Comparison of ENCODE assay signal across 22 mouse cellular contexts in genomic region chr10:118602922-118603321, GRCm38 (mm10).
DNase-seq lines count a peak whose midpoint lies in the region; ATAC-seq and TF ChIP-seq lines count a peak whose summit lies in the region.
"Had no signal": no experiment of that assay in that cellular context is flagged by ENCODE, and none has a peak within 500 bp of the region (broad histone marks: within the 10 kb centered on the region; RNA-seq: fewer than 3 reads in every experiment).

No protein-coding gene starts in this region.

- H3K36me3 ChIP-seq in liver, embryonic 11.5 days (ENCODE audit: control insufficient read depth, insufficient read depth, low read length), result no peaks in the 10 kb centered on the region
- H3K36me3 ChIP-seq in liver, embryonic 15.5 days (replicated peaks), result no peaks in the 10 kb centered on the region
- H3K36me3 ChIP-seq in forebrain, postnatal 0 days (ENCODE audit: insufficient read depth), result no peaks in the 10 kb centered on the region
- H3K36me3 ChIP-seq: embryonic facial prominence, embryonic 15.5 days; forebrain, embryonic 10.5 days; heart, embryonic 12.5 days; hindbrain, embryonic 15.5 days had no signal

- H3K4me3 ChIP-seq in liver, embryonic 11.5 days (ENCODE audit: low read depth, low read length), result no peak overlapping the region
- H3K4me3 ChIP-seq in liver, embryonic 15.5 days (replicated peaks), result no peak overlapping the region
- no peak overlapping the region for H3K4me3 ChIP-seq in forebrain, postnatal 0 days (ENCODE audit: low read depth, low read length)
- H3K4me3 ChIP-seq: embryonic facial prominence, embryonic 15.5 days; erythroblast, embryonic 14.5 days; forebrain, embryonic 10.5 days; heart, embryonic 12.5 days; hindbrain, embryonic 15.5 days had no signal

- no peak overlapping the region for H3K9ac ChIP-seq in liver, embryonic 11.5 days (ENCODE audit: low read depth, low read length)
- H3K9ac ChIP-seq in liver, embryonic 15.5 days, result no peak overlapping the region
- no peak overlapping the region for H3K9ac ChIP-seq in forebrain, postnatal 0 days
- H3K9ac ChIP-seq: embryonic facial prominence, embryonic 15.5 days; heart, embryonic 12.5 days; hindbrain, embryonic 15.5 days had no signal

- H3K27me3 ChIP-seq in liver, embryonic 11.5 days (replicated peaks; ENCODE audit: control insufficient read depth, insufficient read depth, low read length), result no peaks in the 10 kb centered on the region
- no peaks in the 10 kb centered on the region for H3K27me3 ChIP-seq in liver, embryonic 15.5 days
- no peaks in the 10 kb centered on the region for H3K27me3 ChIP-seq in forebrain, postnatal 0 days (ENCODE audit: insufficient read depth, low read length)
- H3K27me3 ChIP-seq: CH12.LX; embryonic facial prominence, embryonic 15.5 days; heart, embryonic 12.5 days; hindbrain, embryonic 15.5 days; Patski had no signal

- no peaks in the 10 kb centered on the region for H3K4me1 ChIP-seq in liver, embryonic 11.5 days (replicated peaks; ENCODE audit: control insufficient read depth, insufficient read depth, low read length)
- H3K4me1 ChIP-seq in liver, embryonic 15.5 days (replicated peaks), result peaks cover 12% of the 10 kb centered on the region
- no peaks in the 10 kb centered on the region for H3K4me1 ChIP-seq in forebrain, postnatal 0 days (ENCODE audit: insufficient read depth)
- H3K4me1 ChIP-seq: embryonic facial prominence, embryonic 15.5 days; forebrain, embryonic 10.5 days; hindbrain, embryonic 15.5 days had no signal

- peak; percentile 10 for DNase-seq in c-Kit-positive CD71-positive TER-119-negative erythroid progenitor cells, embryonic 14.5 days (ENCODE audit: low read depth)
- no peak for DNase-seq in liver, embryonic 11.5 days (ENCODE audit: low spot score)
- DNase-seq in thymus, postnatal 0 days (ENCODE audit: low spot score), result no peak
- DNase-seq in forebrain, postnatal 0 days, result no peak
- DNase-seq: adrenal gland, postnatal 14 days; cerebellum, adult 8-10 months; cerebellum, postnatal 14 days; embryo, embryonic 11 days; gastrocnemius, postnatal 36 days; heart, adult 18-20 months; heart, postnatal 36 days had no signal

- no peaks in the 10 kb centered on the region for H3K9me3 ChIP-seq in liver, embryonic 11.5 days (ENCODE audit: control insufficient read depth, low read length)
- no peaks in the 10 kb centered on the region for H3K9me3 ChIP-seq in liver, embryonic 15.5 days (replicated peaks)
- H3K9me3 ChIP-seq in forebrain, postnatal 0 days (ENCODE audit: low read length), result no peaks in the 10 kb centered on the region
- H3K9me3 ChIP-seq: embryonic facial prominence, embryonic 15.5 days; forebrain, embryonic 10.5 days; heart, embryonic 12.5 days; hindbrain, embryonic 15.5 days had no signal

- peak; percentile 79 for ATAC-seq in liver, embryonic 11.5 days (replicated peaks; ENCODE audit: low FRiP score)
- ATAC-seq in liver, embryonic 15.5 days (ENCODE audit: insufficient read depth), result peak; percentile 84
- peak; percentile 75 for ATAC-seq in megakaryocyte-erythroid progenitor cell, adult 5-6 weeks (replicated peaks; ENCODE audit: low FRiP score, low TSS enrichment, poor library complexity, severe bottlenecking)
- ATAC-seq in forebrain, postnatal 0 days, result no peak
- ATAC-seq: activated CD4-positive, CD25-positive, alpha-beta regulatory T cell, adult 4 months; forebrain, embryonic 14.5 days; Patski had no signal

- WGBS in liver, embryonic 11.5 days, result 26% methylated on average over 4 of the region's 4 CpGs
- WGBS in liver, embryonic 15.5 days (ENCODE audit: insufficient replicate concordance), result 12% methylated on average over 4 of the region's 4 CpGs
- 71% methylated on average over 4 of the region's 4 CpGs for WGBS in forebrain, postnatal 0 days

- no peak overlapping the region for H3K27ac ChIP-seq in liver, embryonic 11.5 days (ENCODE audit: low read depth, low read length)
- 0 out of 2 replicates have a peak overlapping the region, but pooled peaks have one; percentile 7 for H3K27ac ChIP-seq in liver, embryonic 15.5 days (replicated peaks)
- H3K27ac ChIP-seq in forebrain, postnatal 0 days (ENCODE audit: low read depth, low read length), result no peak overlapping the region
- H3K27ac ChIP-seq: embryonic facial prominence, embryonic 15.5 days; forebrain, embryonic 10.5 days; hindbrain, embryonic 15.5 days had no signal

- H3K4me2 ChIP-seq in liver, embryonic 11.5 days, result no peak overlapping the region
- no peak overlapping the region for H3K4me2 ChIP-seq in liver, embryonic 15.5 days
- no peak overlapping the region for H3K4me2 ChIP-seq in forebrain, postnatal 0 days (ENCODE audit: low read depth)
- H3K4me2 ChIP-seq: embryonic facial prominence, embryonic 15.5 days; heart, embryonic 12.5 days; hindbrain, embryonic 15.5 days had no signal

- no peak for TF ChIP-seq CTCF in forebrain, postnatal 0 days (IDR thresholded peaks at IDR 0.05; ENCODE audit: low read depth)
